Mouse (Mus musculus) heart, postnatal 14 days (tissue): ENCODE results near the gene B3gnt2. TPM values are rescaled to one million over a fixed set of nuclear protein-coding genes. Genes with fewer than 3 reads are reported as not detected.
A peak's percentile ranks its signal among the peaks of the same experiment; 100 is the strongest.

ENCODE experiments used
- DNase-seq, 2 experiments: peaks; one replicate each; pipeline ENCODE4 v3.0.0; 2021 to 2022
- intact Hi-C: fragments of 180-260 bp; cut with DNase I; formaldehyde crosslinking; loops from one replicate; pipeline ENCODE4 v1.15.1; 2025
- total RNA-seq, 2 experiments: library from RNA; stranded (reverse); gene quantifications; 2 replicates each; pipeline ENCODE4 v1.2.3; 2021

B3gnt2 gene
- total RNA-seq, 2 experiments from 2014 or later: 6.9 to 12.0 TPM

GRCm38 (mm10) chr11:22782705-22783124, 78.0 kb downstream of the B3gnt2 start:
- intact Hi-C loops: no loop called here
- peak in 1 of 2 experiments; percentile 28 for DNase-seq

- no peak for DNase-seq
- intact Hi-C loops: no loop called here
Measured at GRCm38 (mm10) chr11:22781190-22781589, 79.6 kb downstream of the B3gnt2 start.

DNA sequence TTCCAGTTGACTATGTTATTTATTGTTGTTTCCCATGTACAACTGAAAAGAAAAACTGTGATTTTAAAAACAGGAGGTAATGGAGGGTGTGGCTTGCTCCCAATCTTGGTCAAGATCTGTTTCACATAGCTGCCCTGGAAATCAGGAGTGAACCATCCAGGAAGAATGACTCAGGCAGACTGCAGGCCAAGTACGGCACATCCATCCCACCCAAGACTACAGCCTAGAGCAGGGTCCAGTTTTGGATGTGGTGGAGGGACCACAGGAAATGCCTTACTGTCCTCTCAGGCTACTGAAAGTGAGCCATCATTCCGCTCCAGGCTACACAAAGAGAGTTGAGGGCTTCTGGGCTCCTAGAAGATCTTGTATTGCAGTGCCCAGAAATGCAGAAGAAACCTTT, 80.0 kb downstream of the B3gnt2 start:
- no peak for DNase-seq
- intact Hi-C loops: no loop called here

GRCm38 (mm10) chr11:22779821-22780551, 80.8 kb downstream of the B3gnt2 start:
- intact Hi-C loops: no loop called here
- peak in 1 of 2 experiments; percentile 10 for DNase-seq

DNA sequence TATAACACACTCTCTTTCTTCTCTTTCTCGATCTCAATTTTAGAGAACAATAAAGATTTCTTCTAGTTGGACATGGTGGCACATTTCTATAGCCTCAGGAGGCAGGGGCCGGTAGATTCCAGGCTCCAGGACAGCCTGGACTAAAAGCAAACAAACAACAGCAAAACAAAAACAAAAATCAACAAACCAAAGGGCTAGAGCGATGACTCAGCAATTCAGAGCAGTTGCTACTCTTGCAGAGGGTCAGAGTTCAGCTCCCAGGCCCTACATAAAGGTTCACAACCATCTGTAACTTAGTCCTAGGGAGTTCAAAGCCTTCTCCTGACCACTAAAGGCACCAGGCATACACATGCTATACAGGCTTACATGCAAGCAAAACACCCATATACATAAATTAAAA, 82.2 kb downstream of the B3gnt2 start:
- intact Hi-C loops: no loop called here

GRCm38 (mm10) chr11:22777531-22777930, 83.2 kb downstream of the B3gnt2 start:
- DNase-seq: peak in 1 of 2 experiments; percentile 14
- intact Hi-C loops: no loop called here

More for the DNA sequence above, 82.2 kb downstream of the B3gnt2 start:
- DNase-seq: no peak

DNA sequence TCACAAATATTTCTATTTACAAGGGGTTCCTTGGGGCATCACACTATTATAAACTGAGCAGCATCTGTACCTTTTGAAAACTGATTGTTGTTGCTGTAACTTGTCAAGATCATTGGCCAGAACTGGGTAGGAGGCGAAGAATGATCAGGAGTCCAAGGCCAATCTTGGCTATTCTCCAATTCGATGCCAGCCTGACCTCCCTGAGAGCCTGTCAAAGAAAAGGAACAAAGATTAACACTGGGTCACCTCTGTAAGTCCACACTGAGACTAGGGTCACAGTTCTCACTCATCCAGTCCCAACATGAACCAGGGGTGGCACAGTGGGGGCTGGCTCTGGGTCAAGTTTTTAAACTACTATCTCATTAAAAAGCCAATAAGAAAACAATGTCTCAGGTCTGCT, 85.9 kb downstream of the B3gnt2 start:
- DNase-seq: no peak
- intact Hi-C loops: no loop called here

DNA sequence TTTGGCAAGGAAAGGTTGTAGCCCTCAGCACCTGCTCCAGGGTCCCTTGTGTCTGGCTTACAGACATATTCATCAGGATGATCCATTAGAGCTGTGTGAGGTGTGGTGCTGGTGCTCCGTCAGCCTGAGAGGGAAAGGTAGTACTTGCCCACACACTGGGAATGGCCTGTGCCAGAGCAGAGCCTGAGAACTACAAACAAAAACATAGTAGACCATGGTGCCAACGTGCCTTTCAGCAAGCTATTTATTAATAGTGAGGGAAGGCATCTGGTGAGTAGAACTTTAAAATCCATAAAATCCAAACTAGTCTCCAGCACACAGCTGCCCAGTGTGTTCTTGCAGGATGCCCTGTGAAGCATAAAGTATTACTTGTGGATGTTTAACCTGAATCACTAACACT, 94.5 kb downstream of the B3gnt2 start:
- no peak for DNase-seq
- intact Hi-C loops: no loop called here

DNA sequence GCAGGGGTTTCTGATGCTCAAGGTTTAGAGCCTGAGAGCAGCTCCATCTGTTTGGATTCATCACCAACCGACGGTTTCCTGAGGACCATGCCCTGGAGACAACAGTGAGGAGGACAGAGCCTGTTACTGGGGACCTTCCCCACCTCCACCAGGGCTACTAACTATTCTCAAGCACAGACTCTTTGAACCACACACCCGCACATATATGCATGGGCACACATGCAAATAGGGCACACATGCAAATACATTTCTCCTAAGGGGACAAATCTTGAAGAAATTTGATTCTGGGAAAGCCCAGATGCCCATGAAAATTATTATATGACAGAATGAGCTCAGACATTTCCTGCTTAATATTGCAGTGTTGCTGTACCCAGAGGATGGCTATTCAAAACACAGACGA, 95.3 kb downstream of the B3gnt2 start:
- intact Hi-C loops: no loop called here
- no peak for DNase-seq

GRCm38 (mm10) chr11:22763556-22764295, 97.0 kb downstream of the B3gnt2 start:
- intact Hi-C loops: no loop called here
- DNase-seq: no peak

GRCm38 (mm10) chr11:22763055-22763454, 97.7 kb downstream of the B3gnt2 start:
- intact Hi-C loops: no loop called here

GRCm38 (mm10) chr11:22762236-22762927, 98.4 kb downstream of the B3gnt2 start:
- intact Hi-C loops: no loop called here
- no peak for DNase-seq

More at GRCm38 (mm10) chr11:22763055-22763454, 97.7 kb downstream of the B3gnt2 start:
- DNase-seq: no peak

DNA sequence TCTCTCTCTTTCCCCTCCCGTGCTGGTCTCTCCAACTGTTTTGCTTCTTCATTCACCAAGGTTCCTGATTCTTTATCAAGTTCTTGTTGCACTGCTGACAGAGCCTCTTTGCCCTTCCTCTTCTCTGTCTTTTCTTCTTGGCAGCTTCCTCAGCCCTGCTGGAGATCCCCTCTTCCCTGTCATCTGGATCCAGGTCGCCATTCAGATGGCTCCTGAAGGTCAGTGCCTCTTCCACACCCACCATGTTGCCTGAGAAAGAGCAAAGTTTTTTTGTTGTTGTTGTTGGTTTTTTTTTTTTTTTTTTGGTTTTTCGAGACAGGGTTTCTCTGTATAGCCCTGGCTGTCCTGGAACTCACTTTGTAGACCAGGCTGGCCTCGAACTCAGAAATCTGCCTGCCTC, 101.0 kb downstream of the B3gnt2 start:
- intact Hi-C loops: loop anchor here (5.0 kb wide), 1 partner anchor 122 kb away; no protein-coding TSS in a partner anchor
- DNase-seq: no peak

DNA sequence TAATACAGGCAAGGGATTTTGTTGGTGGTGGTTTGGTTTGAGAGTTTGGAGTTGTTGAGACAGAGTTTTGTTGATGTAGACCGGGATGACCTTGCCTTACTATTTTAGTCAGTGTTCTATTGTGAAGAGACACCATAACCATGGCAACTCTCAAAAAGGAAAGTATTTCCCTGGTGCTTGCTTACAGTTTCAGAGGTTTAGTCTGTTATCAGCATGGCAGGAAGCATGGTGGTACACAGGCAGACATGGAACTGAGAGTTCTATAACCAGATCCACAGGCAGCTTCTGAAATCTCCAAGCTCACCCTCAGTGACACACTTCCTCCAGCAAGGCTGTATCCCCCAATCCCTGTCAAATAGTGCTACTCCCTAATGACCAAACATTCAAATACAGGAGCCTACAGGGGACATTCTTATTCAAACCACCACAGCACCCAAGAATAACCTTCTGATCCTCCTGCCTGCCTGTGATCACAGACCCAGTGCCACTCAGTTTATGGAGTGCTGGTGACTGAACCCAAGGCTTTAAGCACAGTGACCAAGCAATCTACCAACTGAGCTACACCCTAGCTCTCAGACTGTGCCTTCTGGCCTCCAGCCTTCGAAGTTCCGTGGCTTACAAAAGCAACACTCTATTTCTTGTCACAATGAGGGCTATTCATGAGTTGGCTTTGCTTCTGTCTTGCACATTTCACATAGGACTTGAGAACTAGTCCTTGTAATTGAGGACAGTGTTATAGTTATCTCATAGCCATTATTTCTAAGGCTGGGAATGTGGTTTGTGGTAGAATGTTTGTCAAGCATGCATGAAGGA, 104.4 kb downstream of the B3gnt2 start:
- intact Hi-C loops: loop anchor here (5.0 kb wide), 1 partner anchor 119 kb away; no protein-coding TSS in a partner anchor
- no peak for DNase-seq

GRCm38 (mm10) chr11:22755180-22755579, 105.6 kb downstream of the B3gnt2 start:
- no peak for DNase-seq
- intact Hi-C loops: loop anchor here (5.0 kb wide), 1 partner anchor 118 kb away; no protein-coding TSS in a partner anchor

GRCm38 (mm10) chr11:22752596-22752995, 108.2 kb downstream of the B3gnt2 start:
- intact Hi-C loops: no loop called here
- no peak for DNase-seq

DNA sequence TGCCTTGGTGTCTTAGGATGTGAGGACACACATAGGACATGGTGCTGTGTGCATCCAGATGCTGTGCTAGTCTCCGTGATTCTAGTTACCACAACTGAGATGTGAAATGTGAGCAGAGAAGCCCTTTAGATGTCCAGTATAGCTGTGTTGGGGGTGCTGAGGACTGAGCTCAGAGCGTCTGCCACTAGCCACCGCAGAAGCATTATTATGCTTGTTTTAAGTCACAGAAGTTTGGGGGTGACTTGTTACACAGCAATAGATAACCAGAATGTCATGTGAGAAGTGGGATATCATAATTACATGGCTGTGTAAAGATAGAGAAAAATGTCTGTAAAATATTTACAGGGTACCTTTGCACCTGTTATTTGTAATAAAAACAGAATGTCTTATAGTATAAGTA, 109.2 kb downstream of the B3gnt2 start:
- intact Hi-C loops: no loop called here
- no peak for DNase-seq

GRCm38 (mm10) chr11:22747406-22747805, 113.4 kb downstream of the B3gnt2 start:
- intact Hi-C loops: no loop called here
- no peak for DNase-seq

GRCm38 (mm10) chr11:22745356-22745755, 115.4 kb downstream of the B3gnt2 start:
- intact Hi-C loops: no loop called here
- no peak for DNase-seq

- DNase-seq: no peak
- intact Hi-C loops: no loop called here
Measured at GRCm38 (mm10) chr11:22743561-22744269, 117.0 kb downstream of the B3gnt2 start.
